Mouse (Mus musculus): ENCODE measurements around the gene Hk1.

Hk1 gene

DNA sequence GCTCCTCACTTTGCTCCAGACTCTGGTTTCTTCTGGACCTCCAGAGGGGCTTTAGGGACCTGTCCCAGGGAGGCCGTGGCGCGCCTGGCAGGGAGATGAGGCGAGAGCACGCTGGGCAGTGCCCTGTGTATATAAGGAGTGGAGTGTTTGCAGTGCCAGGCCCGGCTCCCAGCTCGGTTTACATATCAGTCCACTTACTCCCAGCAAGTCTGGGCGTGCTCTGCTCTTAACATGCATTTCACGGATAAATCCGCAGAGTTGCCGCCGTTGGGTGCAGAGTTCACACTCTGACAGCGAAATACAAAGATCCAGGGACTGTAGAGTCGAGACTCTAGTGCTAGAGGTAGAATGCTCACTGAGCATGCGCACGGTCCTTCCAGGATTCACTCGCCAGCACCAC lies 156.9 kb downstream of the Hk1 start:
- in situ Hi-C loops (cut with MboI) = no loop called here

DNA sequence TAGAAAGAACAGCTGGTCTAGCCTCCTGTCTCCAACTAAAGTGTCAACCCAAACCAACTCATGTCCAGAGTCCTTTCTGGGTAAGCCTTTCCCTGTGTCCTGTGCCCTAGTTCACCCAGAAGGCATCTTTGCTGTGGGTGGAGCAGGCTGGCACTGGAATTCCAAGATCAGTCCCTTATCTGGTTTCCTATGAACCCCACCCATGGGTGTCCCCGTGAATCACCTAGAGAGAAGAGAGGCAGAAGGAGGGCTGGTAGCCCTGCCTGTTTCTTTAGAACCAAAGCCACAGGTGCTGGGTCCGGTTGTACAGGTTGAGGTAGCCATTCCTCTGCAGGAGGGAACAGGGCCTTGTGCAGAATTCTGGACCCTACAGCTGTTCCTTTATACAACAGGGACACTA lies 158.1 kb downstream of the Hk1 start:
- in situ Hi-C loops (cut with MboI) = no loop called here

DNA sequence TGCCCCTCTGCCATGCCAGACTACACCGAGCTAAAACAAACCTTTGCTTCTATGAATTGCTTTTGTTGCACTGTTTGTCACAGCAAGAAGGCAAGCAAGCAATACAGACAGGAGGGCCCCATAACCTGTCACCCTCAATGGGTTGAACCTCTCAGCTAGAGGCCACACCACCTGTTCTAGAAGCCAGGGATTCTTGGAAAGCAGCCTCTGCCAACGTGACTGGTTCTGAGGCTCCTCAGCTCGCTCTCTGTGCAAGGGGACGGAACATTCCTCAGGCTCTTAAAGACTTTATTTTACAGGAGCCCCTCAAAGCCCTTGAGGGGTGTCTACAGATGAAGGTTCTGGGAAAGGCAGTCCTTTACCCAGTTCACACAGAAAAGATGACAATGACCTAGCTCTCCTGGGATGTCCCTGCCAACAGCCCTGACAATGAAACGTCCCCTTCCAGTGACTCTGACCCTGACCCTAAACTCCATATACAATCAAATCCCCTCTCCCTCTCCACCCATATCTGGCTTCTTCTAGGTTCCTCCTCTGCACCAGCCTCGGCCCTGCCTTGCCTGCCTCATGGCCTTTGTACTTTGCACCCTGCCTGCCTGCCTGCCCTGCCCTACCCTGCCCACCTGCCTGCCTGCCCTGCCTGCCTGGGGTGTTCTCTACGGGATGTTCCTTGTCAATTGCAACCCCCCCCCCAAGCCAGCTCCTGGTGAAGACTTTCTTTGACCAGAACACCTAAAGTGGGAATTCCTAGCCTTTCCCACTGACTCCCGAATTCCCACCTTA lies 158.8 kb downstream of the Hk1 start:
- in situ Hi-C loops (cut with MboI) = no loop called here
